Mouse (Mus musculus) midbrain, postnatal 0 days (tissue): ENCODE results near the gene C1qtnf9. TPM values are rescaled to one million over a fixed set of nuclear protein-coding genes. Genes with fewer than 3 reads are reported as not detected.

ENCODE experiments used
- ATAC-seq: fragments of 200-750 bp; cut with Nextera tagmentation; 2 replicates; pipeline ENCODE4 v1.8.0; 2017; ENCODE audit warnings: moderate number of reproducible peaks, mild to moderate bottlenecking, moderate TSS enrichment, moderate library complexity; ENCODE audit not compliant: low FRiP score
- DNase-seq: peaks from one replicate; pipeline ENCODE4 v3.0.0-alpha.2; 2015; ENCODE audit warnings: low spot score
- H3K27ac ChIP-seq: fragments of 300-500 bp; sonication (generic); 2 replicates; pipeline ENCODE4 v1.5.1; 2014; ENCODE audit warnings: low read depth, mild to moderate bottlenecking, low read length, mixed read lengths
- H3K27me3 ChIP-seq: fragments of 300-500 bp; sonication (generic); 2 replicates; pipeline ENCODE4 v1.6.1; 2014; ENCODE audit warnings: low read length, control low read depth, mixed read lengths; ENCODE audit not compliant: insufficient read depth
- H3K36me3 ChIP-seq: fragments of 300-500 bp; sonication (generic); 2 replicates; pipeline ENCODE4 v1.6.1; 2014; ENCODE audit warnings: low read length, control low read depth, mixed read lengths; ENCODE audit not compliant: insufficient read depth
- H3K4me1 ChIP-seq: fragments of 300-500 bp; sonication (generic); 2 replicates; pipeline ENCODE4 v1.6.1; 2014; ENCODE audit warnings: mild to moderate bottlenecking, control low read depth, antibody characterized with exemption, low read length, mixed read lengths; ENCODE audit not compliant: insufficient read depth
- H3K4me2 ChIP-seq: fragments of 300-500 bp; sonication (generic); 2 replicates; pipeline ENCODE4 v1.6.1; 2014; ENCODE audit warnings: low read depth, mild to moderate bottlenecking, low read length, mixed read lengths; ENCODE audit not compliant: poor library complexity, severe bottlenecking
- H3K4me3 ChIP-seq: fragments of 300-500 bp; sonication (generic); 2 replicates; pipeline ENCODE4 v1.5.1; 2014; ENCODE audit warnings: low read depth, mild to moderate bottlenecking, low read length, moderate library complexity
- H3K9ac ChIP-seq: fragments of 300-500 bp; sonication (generic); replicated peaks from 2 replicates; pipeline ENCODE4 v1.6.1; 2014; ENCODE audit warnings: mild to moderate bottlenecking, low read length, moderate library complexity, mixed read lengths; ENCODE audit not compliant: poor library complexity, severe bottlenecking
- H3K9me3 ChIP-seq: fragments of 300-500 bp; sonication (generic); 2 replicates; pipeline ENCODE4 v1.6.1; 2016; ENCODE audit warnings: low read length, control low read depth
- CTCF ChIP-seq: IDR thresholded peaks from 2 replicates; pipeline ENCODE4 v1.5.1; 2016; ENCODE audit warnings: antibody characterized with exemption, mild to moderate bottlenecking
- WGBS: fragments of 180-500 bp; shearing (Covaris S2); extraction: QIAGEN DNeasy Blood & Tissue Kit; methylation state at CpG from one replicate; pipeline ENCODE4 v1.1.7; 2014; 5-methylcytosine and 5-hydroxymethylcytosine counted together
- polyA plus RNA-seq: library from polyadenylated mRNA; unstranded; fragments of >200 nt; fragmentation: Nextera tagmentation; extraction: Ambion mirVana; gene quantifications from 2 replicates; pipeline ENCODE4 v1.2.1, GENCODE M21; 2015
- total RNA-seq: library from RNA; depleted of rRNA; stranded (reverse); fragments of >200 nt; gene quantifications from 2 replicates; pipeline ENCODE4 v1.2.3, GENCODE M21; 2014; rRNA removed

Gene C1qtnf9
- total and polyA plus RNA-seq, 2 experiments from 2014 or later, result 0.10 to 0.11 TPM

DNA sequence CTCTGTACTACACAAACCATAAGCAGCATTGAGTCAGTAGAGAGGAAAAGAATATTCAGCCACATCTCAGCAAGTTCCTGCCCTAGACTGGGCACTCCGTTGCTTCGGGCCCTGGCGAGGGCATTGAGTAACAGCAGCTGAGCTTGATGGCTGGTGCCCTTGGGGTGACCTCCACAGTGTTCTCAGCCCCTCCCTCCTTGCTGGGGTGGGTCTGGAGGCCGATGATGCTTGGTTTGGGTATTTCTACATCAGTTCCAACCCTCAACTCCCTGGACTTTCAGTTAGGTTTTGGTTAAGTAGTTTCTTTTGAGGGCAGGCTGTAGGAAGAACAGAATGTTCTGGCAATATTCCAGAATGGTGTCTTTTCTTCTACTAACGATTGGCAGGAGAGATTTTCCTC lies 50.1 kb downstream of the C1qtnf9 start:
- Histone ChIP-seq H3K27ac (no peak overlapping the region), H3K4me1 (no peaks in the 10 kb centered on the region), H3K9ac (no peak overlapping the region), H3K4me2 (no peak overlapping the region), H3K9me3 (no peaks in the 10 kb centered on the region), H3K36me3 (peaks cover 11% of the 10 kb centered on the region; the same call in 1 of the 2 replicates), H3K27me3 (no peaks in the 10 kb centered on the region), H3K4me3 (no peak overlapping the region)
- DNase-seq, result no peak
- TF ChIP-seq CTCF, result no peak
- ATAC-seq, result no peak
- 79% methylated on average over 5 of the region's 5 CpGs for WGBS

DNA sequence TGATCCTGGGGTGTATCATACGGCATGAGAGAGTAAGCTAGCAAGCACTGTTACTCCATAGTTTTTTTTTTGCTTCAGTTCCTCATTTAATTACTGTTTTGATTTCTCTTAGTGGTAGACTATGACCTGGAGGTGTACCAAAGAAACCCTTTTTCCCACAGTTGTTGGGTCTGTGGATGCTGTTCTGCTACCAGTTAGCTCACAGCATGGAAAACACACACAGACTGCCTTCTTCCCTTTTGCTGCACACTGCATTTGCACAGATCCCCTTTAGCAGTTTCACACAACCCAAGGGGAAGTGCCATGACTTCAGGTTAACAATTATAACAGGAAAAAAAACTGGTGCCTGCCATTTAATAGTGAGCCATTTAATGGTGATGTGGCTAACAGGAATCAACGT lies 62.2 kb downstream of the C1qtnf9 start:
- H3K9me3 ChIP-seq, result no peaks in the 10 kb centered on the region
- no peaks in the 10 kb centered on the region for H3K4me1 ChIP-seq
- ATAC-seq (no peak), DNase-seq (no peak)
- peaks cover 20% of the 10 kb centered on the region for H3K36me3 ChIP-seq
- H3K4me3 ChIP-seq, result no peak overlapping the region
- H3K9ac ChIP-seq, result no peak overlapping the region
- no peak overlapping the region for H3K4me2 ChIP-seq
- no peak overlapping the region for H3K27ac ChIP-seq
- no peaks in the 10 kb centered on the region for H3K27me3 ChIP-seq
- whole genome bisulfite sequencing, result 96% methylated on average over 2 of the region's 2 CpGs
- no peak for TF ChIP-seq CTCF

Other genes starting within 250 kb of the C1qtnf9 start
- 28.0 and 33.0 TPM in 2 replicates for gene Spata13, start 134.1 kb upstream of the C1qtnf9 start, total RNA-seq
- gene Spata13, start 134.1 kb upstream of the C1qtnf9 start, polyA plus RNA-seq, result 9.0 and 12.4 TPM in 2 replicates
- gene Mipep, start 16.4 kb downstream of the C1qtnf9 start, total RNA-seq, result 23.6 and 32.1 TPM in 2 replicates
- gene Mipep, start 16.4 kb downstream of the C1qtnf9 start, polyA plus RNA-seq, result 16.7 and 17.1 TPM in 2 replicates